Mouse (Mus musculus): ENCODE data around the gene Sox30. TPM values are rescaled to one million over a fixed set of nuclear protein-coding genes. Genes with fewer than 3 reads are reported as not detected.

Gene Sox30
- total RNA-seq, 4 experiments from 2014 or later: 0.11 TPM; not detected in 3

DNA sequence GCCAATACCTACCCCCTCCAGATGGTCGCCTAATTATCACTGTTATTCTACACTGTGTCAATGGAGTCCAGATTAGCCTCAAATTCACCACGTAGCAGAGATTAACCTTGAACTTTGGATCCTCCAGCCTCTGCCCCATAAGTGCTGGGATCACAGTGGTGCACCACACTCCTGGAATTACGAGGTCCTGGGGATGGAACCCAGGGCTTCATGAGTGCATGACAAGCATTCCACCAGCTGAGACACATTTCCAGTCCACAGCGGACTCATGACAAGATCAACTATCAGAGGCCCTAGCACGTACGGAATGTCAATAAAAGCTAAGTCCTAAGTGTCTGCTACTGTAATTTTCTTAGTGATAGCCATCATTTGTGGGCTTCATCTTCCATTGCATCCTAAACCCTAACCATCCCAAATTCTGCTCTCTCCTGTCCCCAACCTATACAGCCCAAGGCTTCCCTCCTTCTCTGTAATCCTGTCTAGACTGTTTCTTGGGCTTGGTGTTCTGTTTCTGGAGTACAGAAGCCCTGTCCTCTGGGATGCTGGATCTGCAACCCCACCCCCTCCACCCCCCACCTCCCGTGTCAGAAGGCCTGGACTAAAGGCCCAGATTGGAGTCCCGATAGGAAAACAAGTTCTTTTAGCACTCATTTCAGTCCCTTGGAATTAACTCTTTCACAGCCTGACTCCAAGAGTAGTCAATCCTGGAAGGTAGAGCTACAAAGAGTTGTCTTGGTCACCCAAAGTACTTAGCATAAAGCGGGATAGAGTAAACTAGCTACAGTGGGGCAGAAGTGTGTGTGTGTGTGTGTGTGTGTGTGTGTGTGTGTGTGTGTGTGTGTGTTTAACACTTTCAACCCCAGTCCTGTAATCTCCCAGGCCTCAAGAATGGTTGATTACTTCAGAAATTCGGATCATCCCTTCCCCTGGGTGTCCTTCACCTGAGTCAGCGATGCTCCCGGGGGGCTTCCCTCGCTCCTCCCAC is 75.1 kb downstream of the Sox30 start:
- no peak for DNase-seq (ENCODE audit: low spot score in 2 of 2)

- DNase-seq (ENCODE audit: low spot score in 2 of 2): peak; percentile 50 to 51
Measured at GRCm38 (mm10) chr11:46055896-46056769, 76.0 kb downstream of the Sox30 start, which contains the start of gene Adam19. Gene Adam19, plus strand, starts transcription at chr11:46055992.

DNA sequence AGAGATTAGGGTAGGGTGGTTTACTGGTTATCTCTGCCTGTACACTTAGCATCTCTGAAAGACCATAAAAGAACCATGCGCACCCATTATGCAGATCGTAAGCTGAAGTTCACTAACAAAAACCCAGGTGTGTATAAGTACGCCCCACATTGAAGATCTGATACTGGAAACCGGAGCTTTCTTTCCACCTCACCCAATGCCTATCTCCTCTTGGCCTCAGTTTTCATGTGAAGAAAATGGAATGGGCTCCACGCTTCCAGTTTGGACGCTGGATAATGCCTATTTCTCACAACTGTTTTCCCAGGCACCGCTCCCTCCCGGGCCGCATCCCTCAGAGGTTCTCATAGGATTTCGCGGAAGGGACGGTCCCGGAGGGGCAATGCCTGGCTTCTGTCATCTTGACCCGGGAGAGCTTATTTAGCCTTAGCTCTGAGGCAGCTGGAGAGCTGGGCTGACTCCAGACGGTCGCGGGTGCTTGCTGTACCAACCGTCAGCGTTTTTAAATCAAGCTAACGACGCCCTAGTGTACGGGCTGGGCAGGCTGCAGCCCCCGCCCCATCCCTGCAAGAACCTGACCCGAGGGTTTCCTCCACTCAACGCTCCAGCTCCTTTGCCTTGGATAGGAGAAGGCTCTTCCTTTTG is 76.8 kb downstream of the Sox30 start:
- DNase-seq (ENCODE audit: low spot score in 2 of 2): no peak

DNA sequence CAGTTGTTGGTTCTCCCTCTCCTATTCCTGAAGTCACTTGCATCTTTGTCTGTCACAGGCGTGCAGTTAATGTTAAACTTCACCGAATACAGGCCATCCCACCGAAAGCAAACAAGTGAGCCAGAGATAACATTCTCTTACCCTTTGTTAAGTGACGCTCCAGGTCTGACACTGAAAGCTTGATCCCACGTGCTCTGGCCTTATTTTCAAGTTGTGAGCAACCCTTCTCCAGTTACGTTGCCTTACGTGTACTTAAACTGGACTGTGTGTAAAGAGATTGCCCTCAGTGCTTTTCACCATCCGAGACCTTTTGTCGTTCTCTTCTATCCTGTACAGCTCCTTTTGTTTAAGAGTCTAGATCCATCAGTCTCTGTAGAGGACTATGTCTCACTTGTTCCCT is 77.9 kb downstream of the Sox30 start:
- DNase-seq (ENCODE audit: low spot score in 2 of 2): no peak

- no peak for DNase-seq (ENCODE audit: low spot score in 2 of 2)
Measured at GRCm38 (mm10) chr11:46058916-46059315, 78.8 kb downstream of the Sox30 start.

- no peak for DNase-seq (ENCODE audit: low spot score in 2 of 2)
Measured at GRCm38 (mm10) chr11:46059887-46060650, 80.0 kb downstream of the Sox30 start.

GRCm38 (mm10) chr11:46060651-46061020 is 80.5 kb downstream of the Sox30 start:
- DNase-seq (ENCODE audit: low spot score in 2 of 2): no peak

- no peak for DNase-seq (ENCODE audit: low spot score in 2 of 2)
Measured at GRCm38 (mm10) chr11:46061776-46062445, 81.8 kb downstream of the Sox30 start.

- no peak for DNase-seq (ENCODE audit: low spot score in 2 of 2)
Measured at GRCm38 (mm10) chr11:46062569-46062968, 82.5 kb downstream of the Sox30 start.

DNA sequence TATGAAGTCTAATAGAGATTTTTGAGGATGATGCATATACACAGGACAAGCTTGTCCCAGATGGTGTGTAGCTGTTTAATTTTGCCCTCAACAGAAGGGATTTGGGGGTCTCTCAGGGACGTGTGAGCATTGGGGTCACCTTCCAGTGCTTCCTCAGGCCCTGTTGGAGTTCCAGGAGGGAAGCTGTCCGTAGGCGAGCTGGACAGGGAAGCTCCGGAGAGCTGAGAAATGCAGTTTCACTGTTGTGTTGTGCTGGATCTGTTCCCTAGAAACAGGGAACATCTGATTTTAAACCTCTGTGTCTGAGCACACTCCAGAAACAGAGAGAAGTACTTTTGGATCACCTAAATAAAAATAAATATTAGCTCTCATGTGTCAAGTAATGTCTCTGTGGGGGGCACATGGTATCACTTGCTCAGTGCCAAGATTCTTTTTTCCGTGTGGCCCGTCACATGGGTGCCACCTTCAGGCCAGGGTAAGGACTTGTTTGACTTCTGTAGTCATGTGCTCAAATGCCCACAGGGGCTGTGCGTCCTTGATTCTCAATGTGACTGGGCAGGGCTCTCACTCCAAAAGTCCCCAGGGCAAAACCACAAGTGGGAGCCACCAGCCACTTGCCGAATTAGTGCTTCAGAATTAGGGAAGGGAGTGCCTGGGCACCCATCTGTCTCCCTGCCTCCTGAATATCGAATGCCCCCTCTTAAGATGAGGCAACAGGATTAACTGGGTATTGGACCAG is 83.1 kb downstream of the Sox30 start:
- no peak for DNase-seq (ENCODE audit: low spot score in 2 of 2)

DNA sequence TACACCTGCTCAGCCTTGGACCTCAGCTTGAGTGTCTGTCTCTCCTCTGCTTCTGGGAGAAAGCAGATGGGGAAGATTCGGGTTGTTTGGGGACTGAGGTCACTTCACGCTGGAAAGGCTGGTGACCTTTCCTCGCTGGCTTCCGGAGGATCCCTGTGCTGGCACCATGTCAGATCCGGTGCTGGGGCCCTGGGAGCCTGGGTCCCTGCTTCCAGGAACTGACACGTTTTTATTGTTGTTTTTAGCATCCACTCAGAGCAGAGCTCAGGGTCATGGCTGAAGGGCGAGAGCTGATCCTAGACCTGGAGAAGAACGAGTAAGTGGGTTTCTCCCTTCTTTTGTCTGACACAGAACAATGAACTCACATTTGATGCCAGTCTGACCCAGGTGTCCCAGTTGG is 84.7 kb downstream of the Sox30 start:
- no peak for DNase-seq (ENCODE audit: low spot score in 2 of 2)

DNA sequence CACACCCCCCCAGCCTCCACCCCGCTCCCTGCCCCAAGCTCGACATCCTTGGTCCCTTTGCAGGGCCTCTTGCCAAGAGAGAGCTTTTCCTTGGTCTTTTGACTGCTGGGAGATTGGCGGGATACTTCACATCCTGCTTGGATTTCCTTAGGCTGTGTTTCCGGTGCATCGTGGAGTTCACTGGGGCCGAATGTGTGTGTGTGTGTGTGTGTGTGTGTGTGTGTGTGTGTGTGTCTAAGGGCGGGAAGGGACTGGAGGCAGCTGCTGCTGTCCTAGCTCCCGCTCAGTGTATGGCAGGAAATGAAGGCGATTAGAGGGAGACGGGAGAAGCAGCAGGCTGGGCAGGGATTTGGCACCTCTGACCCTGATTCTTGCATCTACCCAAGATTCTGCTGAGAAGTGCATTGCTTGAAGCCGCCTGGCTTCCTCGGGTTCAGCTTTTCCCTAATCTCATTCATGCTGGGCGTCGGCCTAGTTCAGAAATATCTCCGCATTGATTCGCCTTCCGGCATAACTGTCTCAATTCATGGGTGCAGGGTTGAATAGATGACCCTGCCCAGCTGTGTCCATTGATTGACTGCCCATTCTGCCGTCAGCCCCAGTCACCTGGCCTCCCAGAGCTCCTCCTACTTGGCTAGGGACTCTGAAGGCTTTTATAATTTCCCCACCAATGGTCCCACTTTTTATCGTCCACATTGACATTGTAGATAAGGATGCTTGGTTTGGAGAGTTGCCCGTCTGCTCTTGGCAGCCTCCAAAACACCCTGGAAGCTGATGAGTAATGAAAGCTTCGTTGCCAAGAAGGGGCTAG is 85.3 kb downstream of the Sox30 start:
- DNase-seq (ENCODE audit: low spot score in 2 of 2): peak in 1 of 2 experiments; percentile 43

Other genes with a start within 250 kb of the Sox30 start
- 10 to 100 TPM; 47.4 to 51.5 (median 48.0) TPM for gene Clint1, start 128.3 kb upstream of the Sox30 start, total RNA-seq (2022)
- gene Lsm11, start 35.4 kb upstream of the Sox30 start, total RNA-seq (2022): 10 to 100 TPM; 13.0 to 15.5 (median 13.8) TPM
- gene Thg1l, start 24.8 kb upstream of the Sox30 start, total RNA-seq (2022): 10 to 100 TPM; 10.4 to 11.8 (median 11.4) TPM
- gene Gm12166, start 72.0 kb downstream of the Sox30 start, total RNA-seq (2022): 1 to 10 TPM; 2.8 to 5.4 (median 3.2) TPM
- gene Adam19, start 75.7 kb downstream of the Sox30 start, total RNA-seq (2022): 10 to 100 TPM; 10.6 to 13.0 (median 10.9) TPM
- gene Nipal4, start 186.2 kb downstream of the Sox30 start, total RNA-seq (2022): 1 to 10 TPM; 2.2 to 3.0 (median 2.6) TPM